Mouse (Mus musculus): ENCODE data around the gene 1600002K03Rik.

GRCm38 (mm10) chr10:80136179-80136951, 36.4 kb upstream of the 1600002K03Rik start:
- no peak for TF ChIP-seq POLR2A (IDR thresholded peaks at IDR 0.05; ENCODE audit: low read depth, low read length)
- TF ChIP-seq CTCF (IDR thresholded peaks at IDR 0.05; ENCODE audit: borderline replicate concordance, insufficient read depth, low read length) = no peak

Data from embryonic fibroblast, embryonic 13.5 days (primary cell).